22 mouse cellular contexts compared by ENCODE assay signal in genomic region chr17:43392191-43392590, GRCm38 (mm10). TPM values are rescaled to one million over a fixed set of nuclear protein-coding genes. Genes with fewer than 3 reads are reported as not detected.
DNase-seq lines count a peak whose midpoint lies in the region; ATAC-seq and TF ChIP-seq lines count a peak whose summit lies in the region.
"Had no signal": no experiment of that assay in that cellular context is flagged by ENCODE, and none has a peak within 500 bp of the region (broad histone marks: within the 10 kb centered on the region; RNA-seq: fewer than 3 reads in every experiment).

No protein-coding gene starts in this region.

- H3K4me2 ChIP-seq in embryonic facial prominence, embryonic 14.5 days (ENCODE audit: low read depth, low read length): no peak overlapping the region
- peak overlapping the region; percentile 52 for H3K4me2 ChIP-seq in heart, postnatal 0 days (ENCODE audit: low read depth, low read length)
- no peak overlapping the region for H3K4me2 ChIP-seq in liver, embryonic 11.5 days
- H3K4me2 ChIP-seq: limb, embryonic 15.5 days; stomach, embryonic 15.5 days had no signal

- H3K36me3 ChIP-seq in embryonic facial prominence, embryonic 14.5 days (ENCODE audit: control insufficient read depth, insufficient read depth, low read length): no peaks in the 10 kb centered on the region
- H3K36me3 ChIP-seq in embryonic facial prominence, embryonic 10.5 days (replicated peaks): no peaks in the 10 kb centered on the region
- H3K36me3 ChIP-seq in heart, postnatal 0 days (replicated peaks; ENCODE audit: control insufficient read depth, insufficient read depth, low read length): no peaks in the 10 kb centered on the region
- H3K36me3 ChIP-seq in liver, adult 2 months (ENCODE audit: control insufficient read depth, insufficient read depth, low read length): no peaks in the 10 kb centered on the region
- H3K36me3 ChIP-seq in liver, embryonic 11.5 days (ENCODE audit: control insufficient read depth, insufficient read depth, low read length): no peaks in the 10 kb centered on the region
- H3K36me3 ChIP-seq: G1E; heart, embryonic 10.5 days; limb, embryonic 15.5 days; stomach, embryonic 15.5 days had no signal

- intact Hi-C loops in heart, postnatal 14 days (cut with DNase I): loop anchor here (5.0 kb wide), 1 partner anchor 40 kb away; no protein-coding TSS in a partner anchor

- no peak for ATAC-seq in embryonic facial prominence, embryonic 14.5 days (ENCODE audit: low read depth)
- ATAC-seq in heart, postnatal 0 days (ENCODE audit: insufficient read depth, low read depth): no peak
- no peak for ATAC-seq in liver, embryonic 11.5 days (replicated peaks; ENCODE audit: low FRiP score)
- ATAC-seq: CD4-positive, CD25-positive, alpha-beta regulatory T cell, adult 4 months had no signal

- TF ChIP-seq EP300 in heart, postnatal 0 days (IDR thresholded peaks at IDR 0.05; ENCODE audit: low read depth): no peak

- H3K4me1 ChIP-seq in embryonic facial prominence, embryonic 14.5 days (ENCODE audit: control insufficient read depth, insufficient read depth, low read length): no peaks in the 10 kb centered on the region
- H3K4me1 ChIP-seq in embryonic facial prominence, embryonic 10.5 days: peaks cover 9% of the 10 kb centered on the region
- H3K4me1 ChIP-seq in heart, postnatal 0 days (ENCODE audit: control insufficient read depth, insufficient read depth): peaks cover 7% of the 10 kb centered on the region
- no peaks in the 10 kb centered on the region; the same call in 1 of the 2 replicates for H3K4me1 ChIP-seq in liver, adult 2 months (ENCODE audit: control insufficient read depth, insufficient read depth, low read length)
- peaks cover 5% of the 10 kb centered on the region; the same call in 1 of the 2 replicates for H3K4me1 ChIP-seq in liver, embryonic 11.5 days (replicated peaks; ENCODE audit: control insufficient read depth, insufficient read depth, low read length)
- H3K4me1 ChIP-seq: limb, embryonic 15.5 days; stomach, embryonic 15.5 days had no signal

- no peak overlapping the region for H3K4me3 ChIP-seq in embryonic facial prominence, embryonic 14.5 days (ENCODE audit: low read depth, low read length)
- H3K4me3 ChIP-seq in embryonic facial prominence, embryonic 10.5 days: no peak overlapping the region
- peak overlapping the region; percentile 27 for H3K4me3 ChIP-seq in heart, postnatal 0 days (ENCODE audit: low read depth, low read length)
- peak overlapping the region; percentile 42 for H3K4me3 ChIP-seq in liver, adult 2 months (ENCODE audit: insufficient read depth, low read depth, low read length)
- no peak overlapping the region for H3K4me3 ChIP-seq in liver, embryonic 11.5 days (ENCODE audit: low read depth, low read length)
- H3K4me3 ChIP-seq: heart, embryonic 10.5 days; limb, embryonic 15.5 days; stomach, embryonic 15.5 days had no signal

- TF ChIP-seq CTCF in heart, postnatal 0 days (IDR thresholded peaks at IDR 0.05; ENCODE audit: low read depth): no peak
- no peak for TF ChIP-seq CTCF in liver, adult 2 months (IDR thresholded peaks at IDR 0.05; ENCODE audit: low read depth, low read length)

- no peaks in the 10 kb centered on the region; the same call in 1 of the 2 replicates for H3K79me2 ChIP-seq in liver, adult 2 months (ENCODE audit: control insufficient read depth, insufficient read depth, low read length)

- no peak overlapping the region for H3K9ac ChIP-seq in embryonic facial prominence, embryonic 14.5 days (ENCODE audit: low read depth, low read length)
- no peak overlapping the region for H3K9ac ChIP-seq in heart, postnatal 0 days (replicated peaks; ENCODE audit: low read depth, low read length)
- no peak overlapping the region for H3K9ac ChIP-seq in liver, adult 2 months (ENCODE audit: low read depth, low read length)
- H3K9ac ChIP-seq in liver, embryonic 11.5 days (ENCODE audit: low read depth, low read length): no peak overlapping the region
- H3K9ac ChIP-seq: limb, embryonic 15.5 days; stomach, embryonic 15.5 days had no signal

- H3K27me3 ChIP-seq in embryonic facial prominence, embryonic 14.5 days (replicated peaks; ENCODE audit: control insufficient read depth, insufficient read depth, low read length): no peaks in the 10 kb centered on the region
- no peaks in the 10 kb centered on the region for H3K27me3 ChIP-seq in embryonic facial prominence, embryonic 10.5 days (replicated peaks; ENCODE audit: low read depth, poor library complexity, severe bottlenecking)
- no peaks in the 10 kb centered on the region for H3K27me3 ChIP-seq in heart, postnatal 0 days (ENCODE audit: control insufficient read depth, insufficient read depth, low read length)
- no peaks in the 10 kb centered on the region for H3K27me3 ChIP-seq in liver, adult 2 months (ENCODE audit: control insufficient read depth, insufficient read depth, low read length)
- no peaks in the 10 kb centered on the region for H3K27me3 ChIP-seq in liver, embryonic 11.5 days (replicated peaks; ENCODE audit: control insufficient read depth, insufficient read depth, low read length)
- H3K27me3 ChIP-seq: limb, embryonic 15.5 days; stomach, embryonic 15.5 days had no signal

- WGBS in embryonic facial prominence, embryonic 14.5 days: 46% methylated on average over 9 of the region's 9 CpGs
- 59% methylated on average over 9 of the region's 9 CpGs for WGBS in embryonic facial prominence, embryonic 10.5 days
- 58% methylated on average over 9 of the region's 9 CpGs for WGBS in heart, postnatal 0 days
- 68% methylated on average over 9 of the region's 9 CpGs for WGBS in liver, adult 2 months
- 76% methylated on average over 9 of the region's 9 CpGs for WGBS in liver, embryonic 11.5 days

- peak; percentile 19 for DNase-seq in embryonic facial prominence, embryonic 14.5 days (ENCODE audit: low spot score)
- DNase-seq in embryonic facial prominence, embryonic 10.5 days (ENCODE audit: low spot score): no peak
- DNase-seq in heart, postnatal 0 days (ENCODE audit: low spot score): no peak
- DNase-seq in heart, postnatal 14 days: no peak
- DNase-seq in liver, adult 2 months (ENCODE audit: extremely low read depth, low read depth, low spot score): no peak
- DNase-seq in liver, embryonic 11.5 days (ENCODE audit: low spot score): no peak
- peak; percentile 33 for DNase-seq in retina, postnatal 1 day
- no peak for DNase-seq in retina, embryonic 14.5 days (ENCODE audit: low spot score)
- DNase-seq: adrenal gland, postnatal 14 days; cerebellum, adult 11 months; cerebellum, postnatal 10 days; gastrocnemius, postnatal 14 days; kidney, adult 11 months; thymus, adult 18-20 months; thymus, postnatal 4 days had no signal

- H3K27ac ChIP-seq in embryonic facial prominence, embryonic 14.5 days (replicated peaks; ENCODE audit: low read depth, low read length): no peak overlapping the region
- H3K27ac ChIP-seq in embryonic facial prominence, embryonic 10.5 days (replicated peaks): no peak overlapping the region
- H3K27ac ChIP-seq in heart, postnatal 0 days (ENCODE audit: low read depth): peak overlapping the region; percentile 4
- H3K27ac ChIP-seq in liver, adult 2 months (replicated peaks; ENCODE audit: insufficient read depth, low read depth, low read length): peak overlapping the region; percentile 2
- H3K27ac ChIP-seq in liver, embryonic 11.5 days (ENCODE audit: low read depth, low read length): no peak overlapping the region
- H3K27ac ChIP-seq: heart, embryonic 10.5 days; limb, embryonic 15.5 days; stomach, embryonic 15.5 days had no signal

- no peaks in the 10 kb centered on the region for H3K9me3 ChIP-seq in embryonic facial prominence, embryonic 14.5 days (ENCODE audit: control insufficient read depth, low read length)
- no peaks in the 10 kb centered on the region for H3K9me3 ChIP-seq in embryonic facial prominence, embryonic 10.5 days
- no peaks in the 10 kb centered on the region for H3K9me3 ChIP-seq in heart, postnatal 0 days (replicated peaks; ENCODE audit: control insufficient read depth, low read length)
- H3K9me3 ChIP-seq in liver, embryonic 11.5 days (ENCODE audit: control insufficient read depth, low read length): no peaks in the 10 kb centered on the region
- H3K9me3 ChIP-seq: heart, embryonic 10.5 days; limb, embryonic 15.5 days; stomach, embryonic 15.5 days had no signal

- TF ChIP-seq POLR2A in liver, adult 2 months (IDR thresholded peaks at IDR 0.05; ENCODE audit: extremely low read depth, insufficient read depth, low read length): no peak

RNA-seq across cellular contexts. Expression of gene Adgrf5, which starts 31.9 kb away (rescaled TPM):
- polyA plus RNA-seq in embryonic facial prominence, embryonic 14.5 days (2014; fragmentation: Nextera tagmentation; extraction: Ambion mirVana): 10.9 and 13.0 TPM in 2 replicates
- 7.4 and 8.2 TPM in 2 replicates for polyA plus RNA-seq in embryonic facial prominence, embryonic 10.5 days (2016; fragmentation: Nextera tagmentation; extraction: Ambion mirVana)
- total RNA-seq in heart, postnatal 0 days (2014; rRNA removed; ENCODE audit: low replicate concordance): 89.0 and 134 TPM in 2 replicates
- polyA plus RNA-seq in heart, postnatal 0 days (2015; fragmentation: Nextera tagmentation; extraction: Ambion mirVana): 16.7 and 19.1 TPM in 2 replicates
- 100 to 1,000 TPM; 256 to 273 TPM for total RNA-seq in heart, postnatal 14 days (2021)
- 25.8 and 29.6 TPM in 2 replicates for total RNA-seq in liver, adult 2 months (2014; rRNA removed)
- polyA plus RNA-seq in liver, adult 2 months (2012; rRNA removed): 4.7 and 6.0 TPM in 2 replicates
- polyA plus RNA-seq in liver, embryonic 11.5 days (2014; fragmentation: Nextera tagmentation; extraction: Ambion mirVana): 9.3 and 9.4 TPM in 2 replicates
- total RNA-seq: megakaryocyte-erythroid progenitor cell, adult 5-6 weeks; neutrophil, adult 5-6 weeks had no signal
- polyA plus RNA-seq: CD4-positive, CD25-positive, alpha-beta regulatory T cell, adult 4 months; G1E had no signal

Comparison
In these comparisons a context has a peak if more than half of its experiments do, and no peak if none do; other contexts are left out.
1. DNase-seq: peak in embryonic facial prominence, embryonic 14.5 days (single experiment) and retina, postnatal 1 day (single experiment); none in embryonic facial prominence, embryonic 10.5 days (single experiment), heart, postnatal 0 days (single experiment), heart, postnatal 14 days (0 of 2), liver, adult 2 months (single experiment), liver, embryonic 11.5 days (single experiment) and retina, embryonic 14.5 days (single experiment).
2. H3K27ac ChIP-seq: peak in heart, postnatal 0 days (single experiment) and liver, adult 2 months (single experiment); none in embryonic facial prominence, embryonic 14.5 days (single experiment), embryonic facial prominence, embryonic 10.5 days (single experiment) and liver, embryonic 11.5 days (single experiment).
3. H3K4me3 ChIP-seq: peak in heart, postnatal 0 days (single experiment) and liver, adult 2 months (single experiment); none in embryonic facial prominence, embryonic 14.5 days (single experiment), embryonic facial prominence, embryonic 10.5 days (single experiment) and liver, embryonic 11.5 days (single experiment).